Mouse (Mus musculus): ENCODE measurements at regions not wholly inside any gene's neighbourhood (a gene's known extent, or its start where the extent isn't known, plus 50 kb on each side); places are given as distances from the start of the nearest gene placed in this dataset.
A peak's percentile ranks its signal among the peaks of the same experiment; 100 is the strongest.

GRCm38 (mm10) chr1:60627786-60628453 lies 61.0 kb upstream of the Raph1 start:
- DNase-seq, result no peak

GRCm38 (mm10) chr1:60627367-60627766 lies 60.5 kb upstream of the Raph1 start:
- DNase-seq, result no peak

GRCm38 (mm10) chr1:60625698-60626486 lies 59.0 kb upstream of the Raph1 start:
- peak in 1 of 2 experiments; percentile 4 for DNase-seq

- DNase-seq, result no peak
Observed at GRCm38 (mm10) chr1:60624231-60624630, 57.3 kb upstream of the Raph1 start.

GRCm38 (mm10) chr1:60623440-60624016 lies 56.6 kb upstream of the Raph1 start:
- DNase-seq, result no peak

- DNase-seq, result no peak
Observed at GRCm38 (mm10) chr1:60621770-60622169, 54.9 kb upstream of the Raph1 start.

GRCm38 (mm10) chr1:60621064-60621726 lies 54.3 kb upstream of the Raph1 start:
- DNase-seq, result no peak

GRCm38 (mm10) chr1:60618389-60618788 lies 51.5 kb upstream of the Raph1 start:
- no peak for DNase-seq

- DNase-seq, result no peak
Observed at GRCm38 (mm10) chr1:60616916-60617315, 50.0 kb upstream of the Raph1 start.
